Mouse (Mus musculus) cerebellum, postnatal 14 days (tissue): Measurements from ENCODE around the gene Kif3c.
A peak's percentile ranks its signal among the peaks of the same experiment; 100 is the strongest.

Experiments used
- DNase-seq, 2 experiments: peaks; one replicate each; pipeline ENCODE4 v3.0.0; 2021; ENCODE audit warnings: mixed read lengths in 2 of 2

Kif3c gene

GRCm38 (mm10) chr12:3364508-3365448, at the start of gene Kif3c:
Kif3c (plus strand) TSS chr12:3365132.
- peak; percentile 85 to 90 for DNase-seq

- DNase-seq, result no peak
These were observed 48.8 kb upstream of the Kif3c start for GRCm38 (mm10) chr12:3316083-3316482.

GRCm38 (mm10) chr12:3316937-3317336, 48.0 kb upstream of the Kif3c start:
- DNase-seq, result no peak

GRCm38 (mm10) chr12:3319377-3319776, 45.6 kb upstream of the Kif3c start:
- DNase-seq, result no peak

GRCm38 (mm10) chr12:3323241-3323640, 41.7 kb upstream of the Kif3c start:
- DNase-seq, result no peak

- DNase-seq, result no peak
These were observed 39.7 kb upstream of the Kif3c start for GRCm38 (mm10) chr12:3325232-3325631.

GRCm38 (mm10) chr12:3329677-3330076, 35.3 kb upstream of the Kif3c start:
- no peak for DNase-seq

- DNase-seq, result no peak
These were observed 26.0 kb upstream of the Kif3c start for GRCm38 (mm10) chr12:3338931-3339330.

GRCm38 (mm10) chr12:3344155-3344554, 20.8 kb upstream of the Kif3c start:
- DNase-seq, result no peak

GRCm38 (mm10) chr12:3345038-3345437, 19.9 kb upstream of the Kif3c start:
- no peak for DNase-seq

- DNase-seq, result no peak
These were observed 17.2 kb upstream of the Kif3c start for GRCm38 (mm10) chr12:3347682-3348081.

- DNase-seq, result no peak
These were observed 15.5 kb upstream of the Kif3c start for GRCm38 (mm10) chr12:3349387-3349786.

GRCm38 (mm10) chr12:3350136-3350535, 14.8 kb upstream of the Kif3c start:
- DNase-seq, result no peak

GRCm38 (mm10) chr12:3352216-3352615, 12.7 kb upstream of the Kif3c start:
- DNase-seq, result no peak

- no peak for DNase-seq
These were observed 9.9 kb upstream of the Kif3c start for GRCm38 (mm10) chr12:3355068-3355467.

- no peak for DNase-seq
These were observed 8.1 kb upstream of the Kif3c start for GRCm38 (mm10) chr12:3356824-3357223.

- peak; percentile 88 to 91 for DNase-seq
These were observed 5.6 kb upstream of the Kif3c start for GRCm38 (mm10) chr12:3359302-3359701.

GRCm38 (mm10) chr12:3360043-3360442, 4.9 kb upstream of the Kif3c start:
- DNase-seq, result no peak

GRCm38 (mm10) chr12:3364076-3364475, 856 bp upstream of the Kif3c start:
- peak in 1 of 2 experiments; percentile 34 for DNase-seq

GRCm38 (mm10) chr12:3365449-3366189, 687 bp downstream of the Kif3c start:
- peak; percentile 51 to 58 for DNase-seq

- DNase-seq, result peak in 1 of 2 experiments; percentile 26
These were observed 1.4 kb downstream of the Kif3c start for GRCm38 (mm10) chr12:3366190-3366956.

- DNase-seq, result no peak
These were observed 2.0 kb downstream of the Kif3c start for GRCm38 (mm10) chr12:3366957-3367260.

GRCm38 (mm10) chr12:3368771-3369170, 3.8 kb downstream of the Kif3c start:
- DNase-seq, result no peak
